Mouse (Mus musculus): ENCODE measurements around the gene Gfpt2. TPM values are rescaled to one million over a fixed set of nuclear protein-coding genes. Genes with fewer than 3 reads are reported as not detected.
"Not testable (repeated sequence)": the region's sequence is repeated elsewhere in the genome, so short reads cannot be mapped to it uniquely, and the experiment has no call there.

The Gfpt2 gene
- polyA plus RNA-seq, 1 experiment from 2014 or later, result 10.4 TPM

GRCm38 (mm10) chr11:49763555-49763954 is 30.4 kb upstream of the Gfpt2 start:
- no peak overlapping the region for H3K27ac ChIP-seq (ENCODE audit: low read depth)
- peak; percentile 15; the same call in 1 of the 2 replicates for ATAC-seq (ENCODE audit: insufficient read depth)
- H3K36me3 ChIP-seq (ENCODE audit: insufficient read depth), result no peaks in the 10 kb centered on the region
- H3K4me3 ChIP-seq (ENCODE audit: low read depth, low read length), result no peak overlapping the region
- TF ChIP-seq CTCF (IDR thresholded peaks at IDR 0.05; ENCODE audit: low read depth), result no peak
- H3K9ac ChIP-seq, result no peak overlapping the region
- no peak overlapping the region for H3K4me2 ChIP-seq
- H3K27me3 ChIP-seq (ENCODE audit: insufficient read depth, low read length), result no peaks in the 10 kb centered on the region
- H3K4me1 ChIP-seq (ENCODE audit: insufficient read depth), result no peaks in the 10 kb centered on the region
- DNase-seq, result peak; percentile 32
- no peaks in the 10 kb centered on the region for H3K9me3 ChIP-seq (ENCODE audit: low read depth, low read length)

DNA sequence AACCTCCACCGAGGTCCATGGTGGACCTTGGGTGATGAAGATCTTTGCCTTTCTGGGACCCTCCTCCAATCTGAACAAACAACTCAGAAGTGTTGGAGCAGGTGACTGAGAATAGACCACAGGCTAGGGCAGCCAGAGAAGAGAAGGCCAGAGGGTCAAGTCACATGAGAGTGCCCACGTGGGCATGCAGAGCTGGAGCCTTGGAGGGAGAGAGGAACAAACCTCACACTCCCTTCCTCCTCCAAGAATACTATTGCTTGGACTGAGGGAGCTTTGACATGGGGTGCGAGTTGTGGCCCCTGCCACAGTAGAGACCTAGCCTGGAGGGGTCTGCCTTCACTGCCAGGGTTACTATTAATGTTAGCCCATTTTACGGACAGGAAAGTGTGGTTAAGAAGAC is 30.0 kb upstream of the Gfpt2 start:
- no peaks in the 10 kb centered on the region for H3K36me3 ChIP-seq (ENCODE audit: insufficient read depth)
- no peak for TF ChIP-seq CTCF (IDR thresholded peaks at IDR 0.05; ENCODE audit: low read depth)
- H3K4me3 ChIP-seq (ENCODE audit: low read depth, low read length), result no peak overlapping the region
- 52% methylated on average over 4 of the region's 4 CpGs for WGBS
- H3K27ac ChIP-seq (ENCODE audit: low read depth), result peak overlapping the region; percentile 91
- DNase-seq, result no peak
- no peaks in the 10 kb centered on the region for H3K9me3 ChIP-seq (ENCODE audit: low read depth, low read length)
- no peak overlapping the region for H3K4me2 ChIP-seq
- no peaks in the 10 kb centered on the region for H3K4me1 ChIP-seq (ENCODE audit: insufficient read depth)
- peak; percentile 53 for ATAC-seq (ENCODE audit: insufficient read depth)
- H3K27me3 ChIP-seq (ENCODE audit: insufficient read depth, low read length), result no peaks in the 10 kb centered on the region
- H3K9ac ChIP-seq, result no peak overlapping the region

- Histone ChIP-seq H3K9ac (no peak overlapping the region; the same call in 1 of the 2 replicates), H3K4me3 (ENCODE audit: low read depth, low read length) (no peak overlapping the region)
Measured at GRCm38 (mm10) chr11:49764639-49765299, 29.2 kb upstream of the Gfpt2 start.

DNA sequence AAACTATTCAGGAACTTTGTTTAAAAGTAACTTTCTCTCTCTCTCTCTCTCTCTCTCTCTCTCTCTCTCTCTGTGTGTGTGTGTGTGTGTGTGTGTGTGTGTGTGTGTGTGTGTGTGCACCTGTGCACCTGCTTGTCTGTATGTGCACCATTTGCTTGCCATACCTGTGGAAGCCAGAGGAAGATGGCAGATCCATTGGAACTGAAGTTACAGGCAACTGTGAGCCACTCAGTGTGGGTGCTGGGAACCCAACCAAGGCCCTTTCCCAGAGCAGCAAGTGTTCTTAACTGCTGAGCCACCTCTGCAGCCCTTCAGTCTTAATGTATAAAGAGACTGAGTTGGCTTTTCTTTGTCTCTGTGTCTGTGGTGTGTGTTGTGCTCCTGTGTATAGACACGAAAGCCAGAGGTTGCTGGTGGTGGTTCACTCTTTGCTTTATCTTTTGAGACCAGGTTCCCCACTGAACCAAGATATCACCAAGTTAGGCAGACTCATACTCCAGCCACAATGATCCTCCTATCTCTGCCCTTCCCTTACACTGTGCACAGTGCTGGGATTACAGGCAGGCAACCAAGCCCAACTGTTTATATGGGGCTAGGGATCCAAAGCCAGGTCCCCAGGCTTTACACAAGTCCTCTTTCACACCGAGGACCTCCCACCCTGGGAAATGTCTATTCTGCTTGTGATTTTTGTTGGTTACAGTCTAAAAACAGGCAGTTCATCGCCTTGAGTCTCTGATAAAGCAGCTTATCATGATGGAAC is 28.4 kb upstream of the Gfpt2 start:
- TF ChIP-seq CTCF (IDR thresholded peaks at IDR 0.05; ENCODE audit: low read depth), result no peak
- Histone ChIP-seq H3K4me3 (ENCODE audit: low read depth, low read length) (no peak overlapping the region), H3K9me3 (ENCODE audit: low read depth, low read length) (no peaks in the 10 kb centered on the region), H3K36me3 (ENCODE audit: insufficient read depth) (no peaks in the 10 kb centered on the region), H3K4me1 (ENCODE audit: insufficient read depth) (no peaks in the 10 kb centered on the region), H3K27ac (ENCODE audit: low read depth) (no peak overlapping the region), H3K9ac (no peak overlapping the region), H3K4me2 (no peak overlapping the region), H3K27me3 (ENCODE audit: insufficient read depth, low read length) (no peaks in the 10 kb centered on the region)
- ATAC-seq (ENCODE audit: insufficient read depth) (no peak), DNase-seq (peak; percentile 4)
- WGBS, result 70% methylated on average over 3 of the region's 3 CpGs

More at GRCm38 (mm10) chr11:49764639-49765299, 29.2 kb upstream of the Gfpt2 start:
- Histone ChIP-seq H3K4me1 (ENCODE audit: insufficient read depth) (no peaks in the 10 kb centered on the region), H3K4me2 (peak overlapping the region; percentile 37), H3K9me3 (ENCODE audit: low read depth, low read length) (no peaks in the 10 kb centered on the region), H3K27ac (ENCODE audit: low read depth) (peak overlapping the region; percentile 91), H3K27me3 (ENCODE audit: insufficient read depth, low read length) (no peaks in the 10 kb centered on the region), H3K36me3 (ENCODE audit: insufficient read depth) (no peaks in the 10 kb centered on the region)
- peak; percentile 86 for DNase-seq
- no peak for TF ChIP-seq CTCF (IDR thresholded peaks at IDR 0.05; ENCODE audit: low read depth)
- peak; percentile 94 for ATAC-seq (ENCODE audit: insufficient read depth)
- 16% methylated on average over 8 of the region's 8 CpGs for WGBS

GRCm38 (mm10) chr11:49766137-49766411 is 27.9 kb upstream of the Gfpt2 start:
- DNase-seq (no peak), ATAC-seq (ENCODE audit: insufficient read depth) (no peak)
- no peaks in the 10 kb centered on the region for H3K4me1 ChIP-seq (ENCODE audit: insufficient read depth)
- WGBS, result 72% methylated on average over 2 of the region's 2 CpGs
- H3K27ac ChIP-seq (ENCODE audit: low read depth), result no peak overlapping the region
- no peaks in the 10 kb centered on the region for H3K27me3 ChIP-seq (ENCODE audit: insufficient read depth, low read length)
- H3K4me3 ChIP-seq (ENCODE audit: low read depth, low read length), result no peak overlapping the region
- no peak for TF ChIP-seq CTCF (IDR thresholded peaks at IDR 0.05; ENCODE audit: low read depth)
- no peaks in the 10 kb centered on the region for H3K36me3 ChIP-seq (ENCODE audit: insufficient read depth)
- no peak overlapping the region for H3K4me2 ChIP-seq
- H3K9me3 ChIP-seq (ENCODE audit: low read depth, low read length), result no peaks in the 10 kb centered on the region
- H3K9ac ChIP-seq, result no peak overlapping the region

GRCm38 (mm10) chr11:49767497-49767896 is 26.5 kb upstream of the Gfpt2 start:
- not testable (repeated sequence) for H3K36me3 ChIP-seq (ENCODE audit: insufficient read depth); H3K9ac ChIP-seq; H3K27me3 ChIP-seq (ENCODE audit: insufficient read depth, low read length); ATAC-seq (ENCODE audit: insufficient read depth); H3K4me1 ChIP-seq (ENCODE audit: insufficient read depth); DNase-seq; H3K9me3 ChIP-seq (ENCODE audit: low read depth, low read length); H3K4me3 ChIP-seq (ENCODE audit: low read depth, low read length); H3K4me2 ChIP-seq; H3K27ac ChIP-seq (ENCODE audit: low read depth)
- WGBS, result 98% methylated on average over 4 of the region's 6 CpGs

DNA sequence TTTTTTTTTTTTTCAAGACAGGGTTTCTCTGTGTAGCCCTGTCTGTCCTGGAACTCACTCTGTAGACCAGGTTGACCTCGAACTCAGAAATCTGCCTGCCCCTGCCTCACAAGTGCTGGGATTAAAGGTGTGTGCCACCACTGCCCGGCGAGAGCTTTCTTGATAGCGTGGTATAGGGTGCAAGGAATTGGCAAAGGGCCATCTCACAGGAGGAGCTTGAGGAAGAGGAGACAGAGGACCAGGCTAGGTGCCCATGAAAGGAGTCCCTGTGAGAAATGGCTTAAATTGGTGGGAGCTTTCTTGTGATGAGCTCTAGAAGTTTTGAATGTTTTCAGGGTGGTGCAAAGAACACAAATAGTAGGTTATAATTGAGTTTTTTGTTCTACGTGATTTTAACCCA is 25.2 kb upstream of the Gfpt2 start:
- 87% methylated on average over 5 of the region's 5 CpGs for WGBS
- Histone ChIP-seq H3K27me3 (ENCODE audit: insufficient read depth, low read length) (no peaks in the 10 kb centered on the region), H3K36me3 (ENCODE audit: insufficient read depth) (no peaks in the 10 kb centered on the region), H3K27ac (ENCODE audit: low read depth) (no peak overlapping the region), H3K4me3 (ENCODE audit: low read depth, low read length) (no peak overlapping the region), H3K9me3 (ENCODE audit: low read depth, low read length) (no peaks in the 10 kb centered on the region), H3K4me1 (ENCODE audit: insufficient read depth) (no peaks in the 10 kb centered on the region), H3K9ac (no peak overlapping the region), H3K4me2 (no peak overlapping the region)
- TF ChIP-seq CTCF (IDR thresholded peaks at IDR 0.05; ENCODE audit: low read depth), result no peak
- ATAC-seq (ENCODE audit: insufficient read depth) (no peak), DNase-seq (no peak)
